Mouse (Mus musculus) urinary bladder, postnatal 14 days (tissue): ENCODE data around the gene Smim24.
A peak's percentile ranks its signal among the peaks of the same experiment; 100 is the strongest.

Source experiments
- DNase-seq: peaks from one replicate; pipeline ENCODE4 v3.0.0; 2021; ENCODE audit warnings: low spot score

The Smim24 gene

GRCm38 (mm10) chr10:81365672-81366476, 27.0 kb upstream of the Smim24 start, which contains the start of gene 4930404N11Rik:
Gene 4930404N11Rik, minus strand, starts transcription at chr10:81365816.
- no peak for DNase-seq

GRCm38 (mm10) chr10:81366477-81367206, 26.2 kb upstream of the Smim24 start:
- no peak for DNase-seq

GRCm38 (mm10) chr10:81367207-81367495, 25.7 kb upstream of the Smim24 start:
- DNase-seq, result no peak

- no peak for DNase-seq
Observed at GRCm38 (mm10) chr10:81375322-81375721, 17.5 kb upstream of the Smim24 start.

- no peak for DNase-seq
Observed at GRCm38 (mm10) chr10:81376561-81377361, 16.1 kb upstream of the Smim24 start.

- DNase-seq, result no peak
Observed at GRCm38 (mm10) chr10:81377362-81377664, 15.5 kb upstream of the Smim24 start.

- no peak for DNase-seq
Observed at GRCm38 (mm10) chr10:81377793-81378552, 14.9 kb upstream of the Smim24 start, which contains the start of gene Fzr1. Gene Fzr1, minus strand, starts transcription at chr10:81378516.

- peak; percentile 100 for DNase-seq
Observed at GRCm38 (mm10) chr10:81378553-81379182, 14.2 kb upstream of the Smim24 start.

GRCm38 (mm10) chr10:81379183-81379553, 13.7 kb upstream of the Smim24 start:
- DNase-seq, result no peak

- DNase-seq, result no peak
Observed at GRCm38 (mm10) chr10:81379809-81380378, 13.0 kb upstream of the Smim24 start.

GRCm38 (mm10) chr10:81382039-81382438, 10.8 kb upstream of the Smim24 start:
- DNase-seq, result no peak

- DNase-seq, result peak; percentile 100
Observed at GRCm38 (mm10) chr10:81383802-81384604, 8.8 kb upstream of the Smim24 start, which contains the start of the genes Dohh and Gm48551. Gene Dohh, plus strand, starts transcription at chr10:81384428. Gene Gm48551, plus strand, starts transcription at chr10:81384466.

- no peak for DNase-seq
Observed at GRCm38 (mm10) chr10:81384605-81384982, 8.3 kb upstream of the Smim24 start.

GRCm38 (mm10) chr10:81385603-81386306, 7.1 kb upstream of the Smim24 start:
- no peak for DNase-seq

- DNase-seq, result no peak
Observed at GRCm38 (mm10) chr10:81387716-81388115, 5.1 kb upstream of the Smim24 start.

GRCm38 (mm10) chr10:81388505-81389055, 4.3 kb upstream of the Smim24 start, which contains the start of gene Gm48552:
Gene Gm48552, plus strand, starts transcription at chr10:81389005.
- DNase-seq, result no peak

GRCm38 (mm10) chr10:81389373-81389772, 3.5 kb upstream of the Smim24 start:
- DNase-seq, result peak; percentile 49

- DNase-seq, result peak; percentile 76
Observed at GRCm38 (mm10) chr10:81389801-81390677, 2.8 kb upstream of the Smim24 start.
